Mouse (Mus musculus): ENCODE results near the gene Grhl3.

Gene Grhl3

DNA sequence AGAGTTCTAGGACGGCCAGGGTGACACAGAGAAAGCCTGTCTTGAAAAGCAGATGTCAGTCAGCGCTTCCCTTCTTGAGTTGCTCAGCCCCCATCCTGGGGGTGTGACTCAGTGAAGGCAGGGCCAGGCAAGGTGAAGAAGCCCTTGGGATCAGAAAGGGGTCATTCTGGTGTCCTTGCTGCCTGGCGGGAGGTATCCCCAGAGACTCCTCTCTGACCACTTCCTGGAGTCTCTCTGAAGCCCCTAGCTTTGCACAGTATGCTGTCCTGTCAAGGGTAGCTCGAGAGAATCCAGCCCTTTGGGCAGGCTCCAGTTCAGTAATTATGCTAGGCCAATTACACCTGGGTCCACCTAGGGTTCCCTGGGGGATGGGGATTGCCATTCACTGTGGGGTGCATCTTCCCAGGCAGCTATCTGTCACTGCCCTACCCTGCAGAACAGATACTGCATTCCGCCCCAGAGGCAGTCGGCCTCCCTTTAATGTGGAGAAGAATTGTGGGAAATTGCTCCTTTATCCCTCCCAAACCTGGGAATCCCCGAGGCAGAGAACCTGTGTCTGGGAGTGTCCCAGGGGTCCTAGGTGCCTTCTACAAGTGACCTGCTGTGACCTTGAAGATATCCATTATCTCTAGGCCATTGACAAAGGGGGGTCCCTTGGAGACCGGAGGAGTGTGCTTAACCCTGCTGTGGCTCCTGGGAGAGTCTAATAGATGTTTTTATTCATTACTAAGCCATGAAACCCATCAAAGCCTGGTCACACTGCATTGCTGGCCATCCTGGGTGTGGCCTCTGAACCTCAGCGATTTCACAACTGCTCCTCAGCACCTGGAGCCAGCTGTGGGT, 41.4 kb downstream of the Grhl3 start:
- in situ Hi-C loops (cut with MboI; ENCODE audit: unreplicated experiment in 2 of 2): no loop called here

DNA sequence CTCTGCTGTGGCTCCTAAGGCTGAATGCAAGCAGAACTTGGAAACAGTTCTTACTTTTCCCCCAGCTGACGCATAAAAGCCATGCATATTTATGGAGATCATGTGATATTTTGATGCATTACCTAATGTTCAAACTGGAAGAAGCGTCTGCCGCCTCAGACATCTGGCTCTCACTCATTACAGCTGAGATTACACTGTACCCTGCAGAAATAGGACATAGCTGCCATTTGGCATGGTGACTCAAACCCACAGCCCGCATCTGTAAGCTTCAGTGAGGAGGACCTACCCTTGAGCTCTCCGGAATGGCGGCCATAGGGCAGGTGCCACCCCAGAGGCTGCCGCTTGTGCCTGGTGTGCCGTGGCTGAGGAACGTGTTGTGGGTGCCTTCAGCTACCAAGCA, 42.2 kb downstream of the Grhl3 start:
- in situ Hi-C loops (cut with MboI; ENCODE audit: unreplicated experiment in 2 of 2): no loop called here

- in situ Hi-C loops (cut with MboI; ENCODE audit: unreplicated experiment in 2 of 2): no loop called here
Measured at GRCm38 (mm10) chr4:135530270-135530669, 43.2 kb downstream of the Grhl3 start.

DNA sequence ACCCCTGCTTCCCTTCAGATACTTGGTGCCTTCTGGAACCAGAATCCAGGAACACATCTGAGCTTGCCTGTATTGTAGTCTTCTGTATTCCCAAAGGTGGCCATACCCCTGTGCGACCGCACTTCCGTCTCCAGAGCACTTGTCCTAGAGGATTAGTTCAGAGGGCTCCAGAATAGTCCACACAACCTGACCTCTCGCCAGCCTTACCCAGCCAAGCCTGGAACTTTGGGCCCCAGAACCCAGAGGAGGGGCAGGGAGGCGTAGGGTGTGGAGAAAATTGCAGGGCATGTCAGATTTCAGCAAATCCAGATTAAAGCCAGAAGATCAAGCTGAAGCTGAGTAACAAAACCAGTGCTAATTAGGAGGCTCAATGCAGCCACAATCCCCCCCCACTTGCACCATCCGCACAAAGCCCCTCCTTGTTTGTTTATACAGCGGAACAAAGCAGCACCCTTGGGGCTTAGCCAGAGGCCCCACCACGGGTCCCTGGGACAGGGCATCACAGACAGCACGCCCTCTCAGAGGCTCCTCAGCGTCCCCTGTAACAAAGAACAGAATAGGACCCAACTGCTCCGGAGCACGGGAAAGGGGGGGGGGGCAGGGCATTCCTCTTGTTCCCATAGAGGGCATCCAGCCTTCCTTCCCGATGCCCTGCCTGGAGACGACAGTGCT, 47.3 kb downstream of the Grhl3 start:
- in situ Hi-C loops (cut with MboI; ENCODE audit: unreplicated experiment in 2 of 2): no loop called here

DNA sequence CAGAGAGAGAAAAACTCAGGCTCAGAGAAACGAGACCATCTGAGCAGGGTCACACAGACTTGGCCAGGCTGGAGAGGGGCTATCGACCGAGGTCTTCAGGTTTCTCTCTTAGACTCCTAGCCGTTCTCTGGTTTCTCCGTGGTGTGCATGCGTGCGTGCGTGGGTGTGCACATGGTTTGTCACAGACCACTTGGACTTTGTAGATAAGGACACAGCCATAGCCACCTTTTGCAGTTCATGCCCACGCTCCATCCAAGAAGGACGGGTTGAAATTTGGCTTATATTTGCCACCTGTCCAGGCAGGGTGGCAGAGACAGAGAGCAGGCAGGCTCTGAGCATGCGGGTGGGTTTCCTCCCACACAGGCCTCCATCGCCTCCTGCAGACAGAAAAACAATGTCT, 48.4 kb downstream of the Grhl3 start:
- in situ Hi-C loops (cut with MboI; ENCODE audit: unreplicated experiment in 2 of 2): no loop called here

DNA sequence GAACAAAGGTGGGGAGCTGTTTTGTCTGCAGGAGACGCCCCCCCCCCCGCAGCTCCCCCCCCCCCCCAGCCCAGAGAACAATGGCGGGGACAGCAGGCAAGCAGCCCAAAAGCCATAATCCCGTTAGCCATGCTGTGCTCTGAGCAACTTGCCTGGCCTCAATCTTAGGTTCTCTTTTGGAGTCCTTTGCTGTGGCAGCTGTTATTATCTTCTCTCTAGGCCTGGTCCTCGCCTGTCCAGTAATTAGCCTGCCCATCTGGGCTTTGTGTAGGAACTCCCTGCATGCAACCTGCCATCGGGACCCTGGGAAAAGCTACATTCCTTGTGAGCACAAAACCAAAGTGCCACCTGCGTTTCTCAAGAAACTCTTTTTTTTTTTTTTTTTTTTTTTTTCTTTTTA, 49.5 kb downstream of the Grhl3 start:
- in situ Hi-C loops (cut with MboI; ENCODE audit: unreplicated experiment in 2 of 2): loop anchor here (25.0 kb wide), 1 partner anchor 413 kb away; the partner anchor contains the start of gene Hmgcl (in 2 of the 2)

DNA sequence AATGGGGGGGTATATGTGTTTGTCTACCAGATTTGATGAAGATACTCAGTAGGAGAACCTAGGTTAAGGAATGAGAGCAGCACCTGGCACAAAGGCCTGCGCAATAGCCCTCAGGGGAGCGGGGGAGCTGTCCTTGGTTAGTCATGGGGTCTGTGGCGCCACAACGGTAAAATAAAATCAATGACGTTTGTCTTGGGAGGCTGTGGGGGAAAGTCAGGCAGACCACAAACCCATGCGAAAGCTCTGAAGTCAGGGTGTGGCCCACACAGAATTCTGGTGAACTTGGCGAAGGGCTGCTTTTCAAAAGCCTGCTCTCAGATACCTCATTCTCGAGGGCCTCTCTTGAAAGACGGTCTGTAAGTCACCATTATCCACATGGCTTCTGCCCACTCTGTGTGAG, 53.0 kb downstream of the Grhl3 start:
- in situ Hi-C loops (cut with MboI; ENCODE audit: unreplicated experiment in 2 of 2): loop anchor here (25.0 kb wide), 1 partner anchor 417 kb away; the partner anchor contains the start of gene Hmgcl (in 2 of the 2)

GRCm38 (mm10) chr4:135518135-135518534, 55.3 kb downstream of the Grhl3 start:
- in situ Hi-C loops (cut with MboI; ENCODE audit: unreplicated experiment in 2 of 2): loop anchor here (5.0 to 25.0 kb wide), 3 partner anchors 149 to 419 kb away; partner anchors contain the start of gene Hmgcl (in 2 of the 2)

- in situ Hi-C loops (cut with MboI; ENCODE audit: unreplicated experiment in 2 of 2): loop anchor here (5.0 to 25.0 kb wide), 3 partner anchors 151 to 421 kb away; partner anchors contain the start of gene Hmgcl (in 2 of the 2)
Measured at GRCm38 (mm10) chr4:135516351-135517316, 56.8 kb downstream of the Grhl3 start.

DNA sequence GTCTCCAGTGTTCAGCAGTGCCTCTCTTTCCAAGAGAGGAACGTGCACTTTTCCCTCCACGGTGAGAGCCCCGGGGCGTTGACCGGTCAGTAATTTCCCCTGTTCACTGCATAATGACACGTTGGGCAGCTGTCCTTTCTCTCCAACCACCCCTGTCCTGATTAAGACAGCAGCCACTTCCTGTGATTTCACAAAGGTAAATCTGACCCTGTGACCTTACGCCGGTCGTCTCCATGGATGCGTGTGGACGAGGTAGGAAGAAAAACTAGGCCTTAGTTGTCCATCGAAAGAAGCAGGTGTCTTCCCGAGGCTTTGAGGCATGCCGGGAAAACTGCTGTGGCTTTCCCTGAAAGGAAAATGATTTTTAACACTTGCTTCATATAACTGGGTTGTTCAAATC, 58.5 kb downstream of the Grhl3 start:
- in situ Hi-C loops (cut with MboI; ENCODE audit: unreplicated experiment in 2 of 2): loop anchor here (5.0 to 25.0 kb wide), 3 partner anchors 152 to 422 kb away; partner anchors contain the start of gene Hmgcl (in 2 of the 2)

DNA sequence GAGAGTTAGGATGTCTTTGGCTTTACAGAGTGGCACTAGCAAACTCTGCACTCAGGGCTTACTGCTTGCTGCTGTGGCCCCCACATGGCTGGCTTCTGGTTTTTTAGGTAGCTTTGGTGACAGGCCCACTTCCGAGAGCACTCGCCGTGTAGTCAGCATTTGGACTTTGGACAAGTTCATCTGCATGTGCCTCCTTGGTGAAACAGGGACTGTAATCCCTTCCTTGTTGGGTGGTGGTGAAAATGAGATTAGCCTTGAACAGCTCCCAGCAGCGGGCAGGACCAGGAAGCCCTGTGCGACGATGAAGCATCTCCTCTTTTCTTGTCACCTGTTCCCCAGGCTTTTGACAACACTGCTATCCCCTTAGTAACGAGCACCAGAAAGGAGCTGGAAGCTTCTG, 59.6 kb downstream of the Grhl3 start:
- in situ Hi-C loops (cut with MboI; ENCODE audit: unreplicated experiment in 2 of 2): loop anchor here (25.0 kb wide), 1 partner anchor 423 kb away; the partner anchor contains the start of gene Hmgcl (in 2 of the 2)

- in situ Hi-C loops (cut with MboI; ENCODE audit: unreplicated experiment in 2 of 2): loop anchor here (10.0 to 25.0 kb wide), 2 partner anchors 125 to 428 kb away; partner anchors contain the start of gene Hmgcl (in 2 of the 2)
Measured at GRCm38 (mm10) chr4:135509515-135509914, 63.9 kb downstream of the Grhl3 start.

DNA sequence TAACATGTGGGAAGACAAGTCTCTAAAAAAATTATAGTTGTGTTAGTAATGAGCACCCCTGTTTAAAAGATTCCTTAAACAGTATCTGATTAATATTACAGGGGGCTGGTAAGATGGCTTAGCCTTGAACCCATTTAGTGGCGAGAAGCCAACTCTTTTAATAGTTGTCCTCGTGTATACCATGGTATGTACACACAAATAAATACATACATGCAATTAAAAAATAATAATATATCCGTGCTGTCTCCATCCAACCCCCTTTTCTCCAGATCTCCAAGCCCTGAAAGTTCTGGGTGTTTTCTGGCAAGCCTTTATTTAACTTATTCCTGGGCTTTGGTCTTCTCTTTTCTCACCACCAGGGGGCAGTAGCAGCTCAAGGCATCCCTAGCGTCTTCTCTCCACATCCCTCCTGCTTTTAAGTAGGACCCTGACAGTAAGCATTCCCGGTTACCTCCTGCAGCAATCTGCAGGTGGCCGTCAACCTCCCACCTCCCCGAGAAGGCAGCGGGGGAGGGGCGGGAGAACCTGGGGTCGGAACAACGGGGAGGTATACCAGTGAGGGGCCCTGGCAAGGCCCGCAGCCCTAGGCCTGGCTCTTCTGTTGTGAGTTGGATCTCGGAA, 64.9 kb downstream of the Grhl3 start:
- in situ Hi-C loops (cut with MboI; ENCODE audit: unreplicated experiment in 2 of 2): loop anchor here (10.0 to 25.0 kb wide), 2 partner anchors 124 to 429 kb away; partner anchors contain the start of gene Hmgcl (in 2 of the 2)

- in situ Hi-C loops (cut with MboI; ENCODE audit: unreplicated experiment in 2 of 2): loop anchor here (10.0 to 25.0 kb wide), 2 partner anchors 123 to 430 kb away; partner anchors contain the start of gene Hmgcl (in 2 of the 2)
Measured at GRCm38 (mm10) chr4:135507547-135508350, 65.7 kb downstream of the Grhl3 start.

DNA sequence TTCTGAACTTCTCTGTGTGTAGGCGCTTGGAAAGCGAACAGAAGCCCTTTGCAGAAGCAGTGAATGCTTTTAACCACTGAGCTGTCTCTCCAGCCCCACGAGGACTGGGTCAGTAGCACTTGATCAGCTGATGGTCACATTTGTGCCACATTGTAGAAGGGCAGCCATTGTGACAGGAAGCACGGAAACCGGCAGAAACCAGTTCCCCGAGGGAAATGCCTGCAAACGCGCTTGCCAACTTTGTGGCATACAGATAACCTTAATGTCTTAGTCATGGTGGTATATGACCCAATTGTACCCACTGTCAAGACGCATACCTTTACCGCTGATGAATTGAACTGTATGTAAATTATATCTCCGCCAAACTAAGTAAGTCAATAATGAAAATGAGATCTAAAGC, 67.6 kb downstream of the Grhl3 start:
- in situ Hi-C loops (cut with MboI; ENCODE audit: unreplicated experiment in 2 of 2): loop anchor here (10.0 to 25.0 kb wide), 2 partner anchors 121 to 432 kb away; partner anchors contain the start of gene Hmgcl (in 2 of the 2)

DNA sequence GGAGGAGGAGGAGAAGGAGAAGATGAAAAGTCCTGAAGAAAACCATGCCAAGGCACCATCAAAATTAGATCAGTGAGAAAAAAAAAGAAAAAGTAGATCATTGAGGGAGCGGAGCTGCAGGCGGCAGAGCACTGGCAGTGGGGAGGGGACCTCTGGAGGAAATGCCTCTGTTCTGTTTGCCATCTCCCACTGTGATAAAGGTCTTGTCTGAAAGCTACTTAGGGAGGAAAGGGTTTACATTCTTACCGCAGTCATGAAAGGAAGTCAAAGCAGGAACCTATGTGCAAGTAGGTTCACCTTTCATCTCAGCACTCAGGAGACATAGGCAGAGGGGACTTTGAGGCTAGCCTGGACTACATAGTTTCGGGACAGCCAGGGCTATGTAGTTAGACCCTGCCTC, 71.8 kb downstream of the Grhl3 start:
- in situ Hi-C loops (cut with MboI; ENCODE audit: unreplicated experiment in 2 of 2): loop anchor here (10.0 to 25.0 kb wide), 2 partner anchors 117 to 436 kb away; partner anchors contain the start of gene Hmgcl (in 2 of the 2)

DNA sequence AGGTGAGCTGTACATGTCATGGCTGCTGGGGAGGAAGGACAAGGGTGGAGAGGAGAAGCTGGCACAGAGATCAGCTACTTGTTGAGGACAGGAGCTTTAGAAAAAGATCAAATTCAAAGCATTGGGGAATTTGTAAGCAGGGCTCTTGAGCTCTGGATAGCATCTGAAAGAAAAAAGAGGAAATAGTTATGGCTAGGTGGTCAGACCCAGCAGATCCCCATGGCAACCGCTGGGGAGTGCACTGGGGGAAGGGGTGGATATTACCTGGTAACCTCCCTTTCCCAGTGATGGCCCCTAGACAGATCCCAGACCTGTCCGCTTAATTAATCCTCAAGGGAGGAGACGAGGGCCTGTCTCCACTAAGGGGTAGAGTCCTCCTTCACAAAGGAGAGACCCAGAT, 73.6 kb downstream of the Grhl3 start:
- in situ Hi-C loops (cut with MboI; ENCODE audit: unreplicated experiment in 2 of 2): loop anchor here (10.0 to 25.0 kb wide), 3 partner anchors 55 to 437 kb away; partner anchors contain the start of gene Hmgcl (in 2 of the 2)

DNA sequence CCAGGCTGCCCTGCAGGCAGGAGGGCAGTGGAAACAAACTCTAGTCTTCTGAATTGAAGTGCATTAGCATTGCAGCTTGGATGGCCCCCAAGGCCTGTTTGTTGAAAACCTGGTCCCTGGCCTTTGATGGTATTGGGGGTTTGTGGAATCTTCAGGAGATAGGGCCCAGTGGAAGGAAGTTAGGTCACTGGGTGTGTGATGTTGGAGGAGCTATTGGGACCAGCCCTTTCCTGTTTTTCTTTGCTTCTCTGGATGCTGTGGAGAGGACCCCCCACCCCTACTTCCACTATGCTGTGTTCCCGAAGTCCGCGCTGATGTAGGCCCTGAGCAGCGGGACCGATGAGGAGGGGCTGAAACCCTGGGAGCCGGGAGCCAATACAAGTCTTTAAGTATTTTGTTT, 75.3 kb downstream of the Grhl3 start:
- in situ Hi-C loops (cut with MboI; ENCODE audit: unreplicated experiment in 2 of 2): loop anchor here in 1 of 2 experiments (10.0 kb wide), 1 partner anchor 53 kb away; no protein-coding TSS in a partner anchor
